ENCODE assay signal across 20 mouse cellular contexts in genomic region chr16:71622664-71623063, GRCm38 (mm10).
DNase-seq lines count a peak whose midpoint lies in the region.
"Had no signal": no experiment of that assay in that cellular context is flagged by ENCODE, and none has a peak within 500 bp of the region (broad histone marks: within the 10 kb centered on the region; RNA-seq: fewer than 3 reads in every experiment).

No protein-coding gene starts in this region.

- DNase-seq in layer of hippocampus, adult 11-12 months (ENCODE audit: low spot score) = peak; percentile 18
- no peak for DNase-seq in layer of hippocampus, adult 9-10 months (ENCODE audit: low spot score)
- DNase-seq in embryo, embryonic 11 days = peak; percentile 7
- DNase-seq in layer of hippocampus, adult 18-20 months (ENCODE audit: low spot score in 2 of 2) = peak; percentile 5 to 57
- DNase-seq in layer of hippocampus, postnatal 36 days = peak; percentile 5 to 28
- no peak for DNase-seq in yolk sac, embryonic 10.5 days (ENCODE audit: low spot score)
- no peak for DNase-seq in urinary bladder, adult 2 months (ENCODE audit: low spot score)
- DNase-seq: adrenal gland, postnatal 25 days; B cell, adult 2 months; cerebellum, adult 11-12 months; cerebellum, adult 9-11 months; gastrocnemius, postnatal 14 days; heart, adult 18-20 months; kidney, adult 11 months; kidney, postnatal 14 days; left cerebral cortex, postnatal 4 days; liver, embryonic 13.5 days; lung, adult 18-20 months; lung, postnatal 4 days; thymus, postnatal 4 days had no signal

Comparison
In these comparisons a context has a peak if more than half of its experiments do, and no peak if none do; other contexts are left out.
1. DNase-seq: peak in layer of hippocampus, adult 11-12 months (single experiment), embryo, embryonic 11 days (single experiment), layer of hippocampus, adult 18-20 months (2 of 2) and layer of hippocampus, postnatal 36 days (2 of 2); none in layer of hippocampus, adult 9-10 months (single experiment), yolk sac, embryonic 10.5 days (single experiment) and urinary bladder, adult 2 months (single experiment).